Mouse (Mus musculus) liver, embryonic 14.5 days (tissue): Measurements from ENCODE around the gene Aldh1b1. TPM values are rescaled to one million over a fixed set of nuclear protein-coding genes. Genes with fewer than 3 reads are reported as not detected.

ENCODE experiments used
- ATAC-seq: fragments of 200-750 bp; cut with Nextera tagmentation; 2 replicates; pipeline ENCODE4 v1.8.0; 2017; ENCODE audit warnings: moderate number of reproducible peaks, mild to moderate bottlenecking, moderate library complexity; ENCODE audit not compliant: insufficient read depth
- DNase-seq, 3 experiments: peaks; one replicate each; pipeline ENCODE4 v3.0.0-alpha.2; 2012 to 2013; ENCODE audit warnings: low read depth in 3 of 3, low spot score in 3 of 3
- H3K27ac ChIP-seq: fragments of 300-500 bp; sonication (generic); 2 replicates; pipeline ENCODE4 v1.5.1; 2014; ENCODE audit warnings: moderate library complexity, mild to moderate bottlenecking, control low read depth, inconsistent platforms
- H3K27me3 ChIP-seq: fragments of 300-500 bp; sonication (generic); 2 replicates; pipeline ENCODE4 v1.6.1; 2014; ENCODE audit warnings: mild to moderate bottlenecking, low read length, moderate library complexity; ENCODE audit not compliant: control insufficient read depth, insufficient read depth
- H3K36me3 ChIP-seq: fragments of 300-500 bp; sonication (generic); replicated peaks from 2 replicates; pipeline ENCODE4 v1.6.1; 2014; ENCODE audit warnings: low read depth; ENCODE audit not compliant: control insufficient read depth, insufficient read depth
- H3K4me1 ChIP-seq, 2 experiments: fragments of 200-500 bp in 1 of 2; fragments of 300-500 bp in 1 of 2; sonication (generic) in 1 of 2; replicated peaks; 2 replicates each; pipeline ENCODE4 v1.6.1; 2012 to 2014; ENCODE audit warnings: antibody characterized with exemption in 1 of 2, inconsistent platforms in 1 of 2, low read length in 1 of 2; ENCODE audit not compliant: control insufficient read depth in 2 of 2, insufficient read depth in 2 of 2
- H3K4me2 ChIP-seq: fragments of 300-500 bp; sonication (generic); 2 replicates; pipeline ENCODE4 v1.6.1; 2014; ENCODE audit warnings: low read depth, mild to moderate bottlenecking, control low read depth, moderate library complexity
- H3K4me3 ChIP-seq, 2 experiments: fragments of 200-500 bp in 1 of 2; fragments of 300-500 bp in 1 of 2; sonication (generic) in 1 of 2; 2 replicates each; pipeline ENCODE4 v1.5.1; 2012 to 2014; ENCODE audit warnings: low read depth in 2 of 2, low read length in 2 of 2, mild to moderate bottlenecking in 2 of 2, control low read depth in 1 of 2, inconsistent platforms in 1 of 2, moderate library complexity in 1 of 2; ENCODE audit not compliant: insufficient read depth in 1 of 2
- H3K9ac ChIP-seq: fragments of 300-500 bp; sonication (generic); replicated peaks from 2 replicates; pipeline ENCODE4 v1.6.1; 2014; ENCODE audit warnings: mild to moderate bottlenecking, control low read depth, moderate library complexity
- H3K9me3 ChIP-seq: fragments of 300-500 bp; sonication (generic); 2 replicates; pipeline ENCODE4 v1.6.1; 2016; ENCODE audit warnings: low read length, mixed read lengths; ENCODE audit not compliant: control insufficient read depth
- CTCF ChIP-seq: IDR thresholded peaks from 2 replicates; pipeline ENCODE4 v1.5.1; 2016; ENCODE audit warnings: antibody characterized with exemption, low read depth, control low read depth
- EP300 ChIP-seq: IDR thresholded peaks from 2 replicates; pipeline ENCODE4 v1.6.1; 2016; ENCODE audit warnings: antibody characterized with exemption, low read depth
- WGBS: fragments of 180-500 bp; shearing (Covaris S2); extraction: QIAGEN DNeasy Blood & Tissue Kit; methylation state at CpG from one replicate; pipeline ENCODE4 v1.1.7; 2014; ENCODE audit not compliant: insufficient replicate concordance; 5-methylcytosine and 5-hydroxymethylcytosine counted together
- polyA plus RNA-seq, 2 experiments: library from polyadenylated mRNA; depleted of rRNA in 1 of 2; stranded (reverse) in 1 of 2; unstranded in 1 of 2; fragments of >200 nt; fragmentation: Nextera tagmentation in 1 of 2; extraction: Ambion mirVana in 1 of 2; gene quantifications; 2 replicates each; pipeline versions ENCODE4 v1.2.1 to v1.2.3; 2012 to 2014

Gene Aldh1b1
- polyA plus RNA-seq, 2 experiments: 23.4 to 30.5 TPM

DNA sequence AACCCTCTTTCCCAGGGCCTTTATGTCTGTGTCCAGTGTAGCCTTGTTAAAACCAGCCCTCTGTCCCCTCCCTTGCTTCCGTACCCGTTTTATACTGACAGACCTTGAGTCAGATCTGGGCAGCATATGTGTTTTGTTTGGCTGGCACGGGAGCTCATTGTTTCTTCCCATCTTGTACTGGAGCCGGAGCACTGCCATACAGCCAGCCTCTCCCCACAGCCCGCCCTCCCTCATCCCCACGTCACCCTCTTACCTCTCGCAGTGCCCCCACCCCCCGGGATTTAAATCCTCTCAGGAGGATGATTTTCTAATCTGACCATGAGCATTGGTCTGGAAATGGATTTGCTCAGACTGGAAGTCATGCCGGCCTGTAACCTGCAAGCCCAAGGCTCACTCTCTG is 43.7 kb upstream of the Aldh1b1 start:
- H3K27ac ChIP-seq: no peak overlapping the region
- no peaks in the 10 kb centered on the region for H3K36me3 ChIP-seq
- DNase-seq (no peak), ATAC-seq (no peak)
- H3K4me1 ChIP-seq: no peaks in the 10 kb centered on the region; a peak in 1 of 4 replicates
- H3K9me3 ChIP-seq: no peaks in the 10 kb centered on the region
- H3K27me3 ChIP-seq: no peaks in the 10 kb centered on the region
- no peak overlapping the region for H3K4me2 ChIP-seq
- no peak overlapping the region for H3K9ac ChIP-seq
- 59% methylated on average over 9 of the region's 9 CpGs for WGBS
- TF ChIP-seq CTCF (no peak), EP300 (no peak)
- H3K4me3 ChIP-seq: no peak overlapping the region

GRCm38 (mm10) chr4:45755881-45756280 is 42.9 kb upstream of the Aldh1b1 start:
- H3K4me2 ChIP-seq: no peak overlapping the region
- H3K36me3 ChIP-seq: no peaks in the 10 kb centered on the region
- H3K27ac ChIP-seq: no peak overlapping the region
- H3K9me3 ChIP-seq: no peaks in the 10 kb centered on the region
- TF ChIP-seq EP300 (no peak), CTCF (no peak)
- no peaks in the 10 kb centered on the region; a peak in 1 of 4 replicates for H3K4me1 ChIP-seq
- no peak overlapping the region for H3K9ac ChIP-seq
- H3K27me3 ChIP-seq: no peaks in the 10 kb centered on the region
- 65% methylated on average over 17 of the region's 17 CpGs for WGBS
- no peak overlapping the region for H3K4me3 ChIP-seq
- DNase-seq (no peak), ATAC-seq (no peak)

DNA sequence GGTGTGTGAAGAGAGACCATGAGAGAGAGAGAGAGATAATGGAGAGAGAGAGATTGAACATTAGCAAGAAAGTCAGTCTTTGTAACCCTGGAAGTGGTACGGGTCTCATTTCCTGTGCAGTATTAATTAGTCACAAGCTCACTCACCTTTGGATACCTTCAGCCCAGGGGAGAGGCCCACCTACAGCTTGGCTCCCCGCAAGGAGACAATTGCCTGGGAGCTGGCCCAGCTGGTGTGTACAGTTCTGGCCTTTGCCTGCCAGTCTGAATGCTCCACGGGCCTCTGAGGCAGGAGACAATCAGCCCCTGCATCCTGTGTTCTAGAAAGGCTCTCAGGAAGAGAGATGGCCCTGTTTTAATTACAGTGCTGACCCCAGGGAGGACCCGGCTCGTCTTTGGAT is 40.9 kb upstream of the Aldh1b1 start:
- TF ChIP-seq CTCF (no peak), EP300 (no peak)
- Histone ChIP-seq H3K4me1 (no peaks in the 10 kb centered on the region), H3K36me3 (no peaks in the 10 kb centered on the region), H3K9ac (no peak overlapping the region), H3K9me3 (no peaks in the 10 kb centered on the region), H3K4me3 (no peak overlapping the region), H3K4me2 (no peak overlapping the region), H3K27ac (no peak overlapping the region), H3K27me3 (no peaks in the 10 kb centered on the region)
- DNase-seq (no peak), ATAC-seq (no peak)
- WGBS: 49% methylated on average over 5 of the region's 5 CpGs

- ATAC-seq (no peak), DNase-seq (no peak)
- no peak overlapping the region for H3K4me3 ChIP-seq
- H3K27me3 ChIP-seq: peaks cover 3% of the 10 kb centered on the region
- peaks cover 0 to 6% of the 10 kb centered on the region in 2 experiments; a peak in 3 of 4 replicates for H3K4me1 ChIP-seq
- no peaks in the 10 kb centered on the region for H3K36me3 ChIP-seq
- no peak overlapping the region for H3K9ac ChIP-seq
- TF ChIP-seq EP300: no peak
- no peak for TF ChIP-seq CTCF
- no peak overlapping the region for H3K4me2 ChIP-seq
- H3K9me3 ChIP-seq: no peaks in the 10 kb centered on the region
- no peak overlapping the region for H3K27ac ChIP-seq
- 45% methylated on average over 8 of the region's 8 CpGs for WGBS
These were observed 39.4 kb upstream of the Aldh1b1 start for GRCm38 (mm10) chr4:45759411-45759810.

DNA sequence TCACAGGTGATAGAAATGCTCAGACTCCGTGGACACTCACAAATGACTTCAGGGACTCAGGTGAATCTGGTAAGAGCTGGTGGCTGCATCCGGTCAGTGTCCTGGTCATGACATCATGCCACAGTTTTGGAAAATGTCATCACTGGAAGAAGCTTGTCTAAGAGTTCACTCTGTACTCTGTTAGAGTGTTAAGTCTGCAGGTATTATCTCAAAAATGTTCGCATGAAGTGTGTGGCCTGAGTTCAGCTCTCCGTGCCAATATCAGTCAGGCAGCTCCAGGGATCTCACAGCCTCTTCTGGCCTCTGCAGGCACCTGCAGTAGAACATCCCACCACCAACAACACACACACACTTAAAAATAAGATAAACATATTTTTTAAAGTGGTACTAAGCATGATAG is 36.2 kb upstream of the Aldh1b1 start:
- ATAC-seq (no peak), DNase-seq (no peak)
- Histone ChIP-seq H3K4me1 (peaks cover 3 to 14% of the 10 kb centered on the region in 2 experiments), H3K4me3 (no peak overlapping the region), H3K27ac (no peak overlapping the region), H3K27me3 (peaks cover 22% of the 10 kb centered on the region), H3K4me2 (no peak overlapping the region; the same call in 1 of the 2 replicates), H3K36me3 (no peaks in the 10 kb centered on the region), H3K9ac (no peak overlapping the region), H3K9me3 (no peaks in the 10 kb centered on the region)
- WGBS: 65% methylated on average over 4 of the region's 4 CpGs
- TF ChIP-seq CTCF: no peak
- no peak for TF ChIP-seq EP300
